Mouse (Mus musculus) cerebellum, adult 18-20 months (tissue): ENCODE results near the gene Trp53i11.
A peak's percentile ranks its signal among the peaks of the same experiment; 100 is the strongest.

Source experiments
- DNase-seq, 2 experiments: peaks; one replicate each; pipeline ENCODE4 v3.0.0; 2021

Gene Trp53i11

GRCm38 (mm10) chr2:93200681-93201340, 13.5 kb downstream of the Trp53i11 start:
- no peak for DNase-seq

- no peak for DNase-seq
Measured at GRCm38 (mm10) chr2:93201997-93202396, 14.6 kb downstream of the Trp53i11 start.

- no peak for DNase-seq
Measured at GRCm38 (mm10) chr2:93202782-93203181, 15.4 kb downstream of the Trp53i11 start.

GRCm38 (mm10) chr2:93203682-93204081, 16.3 kb downstream of the Trp53i11 start:
- peak; percentile 88 to 92 for DNase-seq

- DNase-seq, result no peak
Measured at GRCm38 (mm10) chr2:93204571-93204970, 17.2 kb downstream of the Trp53i11 start.

GRCm38 (mm10) chr2:93206126-93206525, 18.8 kb downstream of the Trp53i11 start:
- DNase-seq, result no peak

- DNase-seq, result no peak
Measured at GRCm38 (mm10) chr2:93212386-93212785, 25.0 kb downstream of the Trp53i11 start.

GRCm38 (mm10) chr2:93212865-93213264, 25.5 kb downstream of the Trp53i11 start:
- DNase-seq, result no peak

- no peak for DNase-seq
Measured at GRCm38 (mm10) chr2:93214192-93214591, 26.8 kb downstream of the Trp53i11 start.

- peak; percentile 87 to 93 for DNase-seq
Measured at GRCm38 (mm10) chr2:93215790-93216189, 28.4 kb downstream of the Trp53i11 start.

GRCm38 (mm10) chr2:93217015-93217414, 29.7 kb downstream of the Trp53i11 start:
- DNase-seq, result peak; percentile 95 to 96

GRCm38 (mm10) chr2:93218353-93218990, 31.1 kb downstream of the Trp53i11 start:
- peak in 1 of 2 experiments; percentile 48 for DNase-seq

- peak; percentile 52 to 59 for DNase-seq
Measured at GRCm38 (mm10) chr2:93219576-93219975, 32.2 kb downstream of the Trp53i11 start.

- DNase-seq, result no peak
Measured at GRCm38 (mm10) chr2:93220447-93220846, 33.1 kb downstream of the Trp53i11 start.

GRCm38 (mm10) chr2:93223463-93223862, 36.1 kb downstream of the Trp53i11 start:
- DNase-seq, result peak; percentile 77 to 81

GRCm38 (mm10) chr2:93226606-93227595, 39.6 kb downstream of the Trp53i11 start:
- peak; percentile 91 to 95 for DNase-seq

GRCm38 (mm10) chr2:93227713-93228479, 40.5 kb downstream of the Trp53i11 start:
- DNase-seq, result peak; percentile 48 to 50

- DNase-seq, result no peak
Measured at GRCm38 (mm10) chr2:93228480-93228824, 41.1 kb downstream of the Trp53i11 start.

GRCm38 (mm10) chr2:93232141-93232540, 44.8 kb downstream of the Trp53i11 start:
- DNase-seq, result no peak

- DNase-seq, result no peak
Measured at GRCm38 (mm10) chr2:93237055-93237454, 49.7 kb downstream of the Trp53i11 start.

- no peak for DNase-seq
Measured at GRCm38 (mm10) chr2:93238864-93239263, 51.5 kb downstream of the Trp53i11 start.

GRCm38 (mm10) chr2:93242166-93242565, 54.8 kb downstream of the Trp53i11 start:
- DNase-seq, result peak; percentile 75 to 82
